Mouse (Mus musculus) retina, postnatal 7 days (tissue): ENCODE data around the gene Sox5.

ENCODE experiments used
- DNase-seq: peaks from one replicate; pipeline ENCODE4 v3.0.0-alpha.2; 2012; ENCODE audit warnings: low read depth, low spot score

Sox5 gene

DNA sequence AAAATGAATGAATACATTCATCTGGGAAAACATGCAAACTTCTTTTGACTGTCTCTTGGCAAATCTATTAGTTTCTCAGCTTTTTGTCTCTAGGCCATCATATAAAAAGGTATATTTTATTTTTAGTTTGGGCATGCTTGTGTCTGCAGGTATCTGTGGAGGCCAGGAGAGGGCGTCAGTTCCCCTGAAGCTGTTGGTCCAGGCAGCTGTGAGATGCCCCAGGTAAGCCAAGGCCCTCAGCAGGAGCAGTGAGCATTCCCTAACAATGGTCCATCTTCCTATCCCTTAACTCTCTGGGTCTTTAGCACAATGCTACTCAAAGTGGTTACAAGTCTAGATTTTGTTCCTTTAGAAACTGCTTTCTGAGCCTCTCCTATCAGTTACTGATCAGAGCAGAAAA, 338.1 kb downstream of the Sox5 start:
- no peak for DNase-seq

GRCm38 (mm10) chr6:144429276-144429675, 352.5 kb downstream of the Sox5 start:
- no peak for DNase-seq

DNA sequence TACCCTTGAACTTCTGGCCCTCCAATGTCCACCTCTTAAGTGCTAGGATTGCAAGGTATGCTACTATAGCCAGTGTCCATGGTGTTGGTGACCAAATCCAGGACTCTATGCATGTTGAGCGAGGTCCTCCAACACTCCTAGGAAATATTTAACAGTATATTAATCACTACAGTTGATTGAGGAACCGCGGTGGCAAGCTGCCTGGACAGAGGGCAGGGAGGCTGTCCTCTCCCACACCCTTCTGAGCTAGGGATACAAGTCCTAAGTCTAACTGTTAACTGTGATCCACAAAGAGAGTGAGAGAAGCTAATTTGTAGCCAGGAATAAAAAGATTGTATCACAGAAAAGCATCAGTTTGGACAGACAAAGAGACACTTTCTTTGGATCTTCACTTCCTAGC, 373.7 kb downstream of the Sox5 start:
- DNase-seq: no peak

- DNase-seq: no peak
Observed at GRCm38 (mm10) chr6:144398115-144398514, 383.7 kb downstream of the Sox5 start.

DNA sequence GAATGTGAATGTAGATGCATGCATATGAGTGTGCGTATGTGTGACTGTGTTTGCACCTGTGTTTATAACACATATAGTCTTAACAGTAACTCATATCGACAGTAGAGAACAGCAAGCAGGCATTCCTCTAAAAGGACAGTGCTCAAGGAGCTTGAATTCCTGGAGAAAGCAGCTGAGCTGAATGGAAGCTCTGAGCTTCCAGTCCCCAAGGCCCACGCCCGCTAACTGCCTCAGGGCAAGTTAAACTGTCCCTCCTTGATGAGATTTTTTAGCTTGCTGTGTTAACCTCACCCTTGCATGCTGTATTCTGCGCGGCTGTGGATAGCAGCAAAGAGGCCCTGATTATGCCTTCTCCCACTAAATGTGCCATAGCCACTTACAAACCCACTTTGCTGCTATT, 388.6 kb downstream of the Sox5 start:
- no peak for DNase-seq

DNA sequence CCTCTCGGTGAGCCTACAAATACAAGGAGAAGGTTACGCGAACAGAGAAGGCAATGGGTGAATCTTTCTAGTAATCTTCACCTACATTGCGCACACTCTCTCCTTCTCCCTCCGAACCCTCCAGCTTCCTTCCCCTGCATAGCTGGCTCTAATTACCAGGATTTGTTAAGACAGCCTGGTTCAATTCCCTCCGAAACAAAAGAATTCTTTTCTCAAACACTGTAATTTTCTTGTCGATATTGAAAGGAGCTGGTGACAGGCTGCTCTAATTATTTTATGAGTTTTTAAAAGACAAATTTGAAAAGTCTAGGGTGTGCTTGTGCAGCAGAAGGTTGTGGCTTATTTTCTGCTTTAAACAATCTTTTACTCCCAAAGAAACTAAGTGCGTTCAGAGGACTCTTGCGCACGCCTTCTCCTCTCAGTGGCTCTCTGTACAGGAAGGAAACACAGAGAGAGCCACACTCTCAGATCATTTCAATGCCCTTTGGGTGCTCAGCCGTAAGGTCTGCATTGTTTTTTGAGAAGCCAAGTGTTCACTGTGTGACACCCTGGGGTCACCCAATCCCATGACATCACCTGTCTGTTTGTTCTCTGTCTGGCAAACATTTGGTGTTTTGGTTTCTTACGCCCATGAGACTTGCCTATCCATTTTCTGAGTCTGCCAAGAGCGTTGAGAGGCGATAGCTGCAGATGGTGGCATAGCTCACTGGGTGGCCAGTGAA, 392.3 kb downstream of the Sox5 start:
- no peak for DNase-seq

DNA sequence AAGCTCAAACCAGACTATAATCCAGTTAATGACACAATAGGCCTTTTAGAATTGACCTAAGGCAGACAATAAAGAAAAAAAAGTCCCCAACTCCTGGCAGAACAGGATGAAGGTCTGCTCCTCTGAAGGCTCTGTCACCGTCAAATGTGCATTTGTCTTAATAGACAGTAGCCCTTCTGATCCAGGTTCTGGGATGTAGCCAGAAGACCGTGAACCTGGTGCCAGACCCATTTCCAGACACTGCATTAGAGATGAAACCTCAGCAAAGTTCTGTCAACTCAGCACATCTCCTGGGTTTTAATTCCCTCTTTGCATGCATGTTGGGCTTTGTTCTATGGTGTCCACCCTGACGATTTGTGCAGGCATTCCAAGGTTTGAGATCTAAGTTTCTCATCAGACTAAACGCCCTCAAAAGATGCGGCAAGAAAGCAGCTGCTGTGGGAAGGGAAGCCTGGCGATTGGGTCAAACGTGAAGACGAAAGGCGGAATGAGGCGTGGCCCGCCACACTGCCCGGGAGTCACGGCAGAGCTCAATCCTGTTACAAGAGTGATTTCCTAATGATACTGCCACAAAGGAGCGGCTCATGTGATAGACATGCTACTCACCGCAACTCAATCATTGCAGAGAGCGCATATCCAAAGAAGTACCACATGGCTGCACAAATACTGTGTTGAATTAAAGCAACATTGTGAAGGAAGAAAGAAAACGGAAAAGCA, 394.1 kb downstream of the Sox5 start:
- DNase-seq: no peak

GRCm38 (mm10) chr6:144380641-144381040, 401.1 kb downstream of the Sox5 start:
- no peak for DNase-seq

GRCm38 (mm10) chr6:144380171-144380570, 401.6 kb downstream of the Sox5 start:
- DNase-seq: no peak

- DNase-seq: no peak
Observed at GRCm38 (mm10) chr6:144374810-144375209, 407.0 kb downstream of the Sox5 start.

DNA sequence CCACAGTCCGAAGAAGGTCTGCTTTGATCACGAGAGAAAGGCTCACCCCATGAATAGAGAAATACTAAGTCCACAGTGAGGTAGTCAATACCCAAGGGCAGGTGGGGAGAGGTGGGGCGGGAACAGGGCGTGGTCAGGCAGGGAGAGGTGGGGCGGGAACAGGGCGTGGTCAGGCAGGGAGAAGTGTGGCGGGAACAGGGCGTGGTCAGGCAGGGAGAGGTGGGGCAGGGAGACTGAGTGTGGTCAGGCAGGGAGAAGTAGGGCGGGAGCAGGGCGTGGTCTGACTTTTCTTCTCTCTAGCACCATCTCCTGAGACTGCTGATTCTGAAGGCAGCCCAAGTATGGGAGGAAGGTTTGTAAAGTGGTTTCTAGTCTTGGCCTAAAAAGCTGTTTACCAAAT, 411.1 kb downstream of the Sox5 start:
- no peak for DNase-seq

GRCm38 (mm10) chr6:144367626-144368077, 414.1 kb downstream of the Sox5 start:
- DNase-seq: no peak

DNA sequence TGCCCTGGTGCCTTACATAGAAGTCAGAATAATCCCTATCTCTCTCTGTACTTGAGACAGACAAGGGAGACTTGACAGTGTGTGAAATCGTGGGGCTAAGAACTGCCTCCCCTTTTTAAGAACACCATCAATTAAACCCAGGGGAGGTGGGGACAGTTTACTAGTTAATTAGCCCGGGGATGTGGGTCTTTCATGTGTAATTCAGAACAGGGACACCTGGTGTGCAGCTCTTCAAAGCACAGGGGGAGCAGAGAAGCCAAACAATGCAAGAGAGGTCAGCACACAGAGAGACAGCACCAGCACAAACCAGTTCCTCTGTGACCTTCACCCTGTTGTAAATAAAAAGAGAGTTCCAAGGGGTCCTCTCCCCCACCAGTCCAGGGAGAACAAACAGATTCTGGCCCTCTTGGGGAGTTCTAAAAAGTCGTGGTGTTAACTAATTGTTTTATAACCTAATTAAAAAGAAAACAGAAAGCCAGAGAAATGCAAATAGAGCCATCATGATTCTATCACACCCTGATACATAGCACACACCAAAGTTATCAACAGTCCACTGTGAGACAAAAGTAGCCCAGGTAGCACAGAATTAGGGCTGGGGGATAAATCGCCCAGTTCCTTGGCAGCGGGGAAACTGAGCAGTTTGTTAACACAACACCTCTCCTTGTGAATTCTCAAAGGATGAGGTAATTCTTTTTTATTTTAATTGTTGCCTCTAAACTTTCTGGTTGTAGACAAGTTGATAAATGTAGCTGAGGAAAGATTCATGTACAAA, 420.3 kb downstream of the Sox5 start:
- DNase-seq: no peak

DNA sequence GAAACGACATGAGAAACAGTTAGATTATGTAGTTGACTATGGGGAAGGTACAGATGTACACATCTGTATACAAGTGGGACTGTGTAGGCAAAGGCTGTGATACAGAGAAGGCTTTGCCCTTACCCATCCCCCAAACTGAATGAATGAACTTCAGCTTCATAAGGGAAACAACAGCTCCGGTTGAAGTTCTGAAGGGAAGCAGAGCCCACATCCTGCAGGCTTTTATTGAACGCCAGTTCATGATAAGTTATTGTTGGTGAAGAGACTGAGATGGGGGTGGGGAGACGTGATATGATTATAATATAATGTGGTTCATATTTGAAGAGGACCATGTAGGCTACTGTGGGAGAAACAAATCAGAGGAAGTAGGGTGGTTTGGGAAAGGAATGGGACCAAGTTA, 424.7 kb downstream of the Sox5 start:
- no peak for DNase-seq

GRCm38 (mm10) chr6:144351049-144351448, 430.7 kb downstream of the Sox5 start:
- no peak for DNase-seq

DNA sequence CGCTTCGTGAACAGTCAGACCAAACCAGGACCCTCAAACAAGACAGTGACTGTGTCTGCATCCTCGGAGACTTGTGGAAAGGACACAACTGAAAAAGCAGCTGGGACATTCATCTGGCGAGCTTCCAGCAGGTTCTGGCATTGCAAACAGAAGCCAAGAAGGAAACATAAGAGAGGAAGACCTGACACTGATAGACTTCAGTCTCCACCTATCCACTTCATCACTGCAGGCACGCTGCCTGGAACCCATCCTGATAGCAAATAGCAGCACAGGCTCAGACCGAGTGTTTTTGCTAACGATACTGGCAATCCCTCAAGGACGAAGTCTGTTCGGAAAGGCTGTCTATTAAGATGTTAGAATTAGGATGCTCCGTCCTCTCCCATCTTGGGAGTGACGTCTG, 438.4 kb downstream of the Sox5 start:
- DNase-seq: no peak

- no peak for DNase-seq
Observed at GRCm38 (mm10) chr6:144339554-144339953, 442.2 kb downstream of the Sox5 start.

- DNase-seq: no peak
Observed at GRCm38 (mm10) chr6:144339006-144339405, 442.8 kb downstream of the Sox5 start.

GRCm38 (mm10) chr6:144338221-144338620, 443.6 kb downstream of the Sox5 start:
- no peak for DNase-seq

GRCm38 (mm10) chr6:144337436-144337969, 444.3 kb downstream of the Sox5 start:
- no peak for DNase-seq

- no peak for DNase-seq
Observed at GRCm38 (mm10) chr6:144336789-144337188, 445.0 kb downstream of the Sox5 start.

DNA sequence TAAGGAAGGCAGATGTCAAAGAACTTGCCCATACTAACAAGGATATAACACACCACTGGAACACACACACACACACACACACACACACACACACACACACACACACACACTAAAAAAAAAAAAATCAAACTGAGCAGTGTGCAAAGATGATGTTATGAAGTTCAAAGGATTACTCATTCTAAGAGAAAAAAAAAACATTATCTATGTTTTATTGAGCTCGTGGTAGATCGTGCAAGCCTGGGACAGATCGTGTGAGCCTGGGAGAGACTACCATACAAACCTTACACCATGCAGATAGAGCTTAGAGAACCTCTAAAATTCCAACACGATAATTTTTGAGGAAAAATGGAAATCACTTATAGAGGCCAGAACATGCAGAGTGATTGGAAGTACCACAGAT, 448.6 kb downstream of the Sox5 start:
- no peak for DNase-seq
